Mouse (Mus musculus) erythroblast, embryonic 14.5 days (primary cell): Measurements from ENCODE around the gene Umad1. TPM values are rescaled to one million over a fixed set of nuclear protein-coding genes. Genes with fewer than 3 reads are reported as not detected.
"Not testable (repeated sequence)": the region's sequence is repeated elsewhere in the genome, so short reads cannot be mapped to it uniquely, and the experiment has no call there.

Experiments used
- H3K27me3 ChIP-seq: 2 replicates; pipeline ENCODE4 v1.6.1; 2012; ENCODE audit warnings: inconsistent platforms; ENCODE audit not compliant: control insufficient read depth
- H3K36me3 ChIP-seq: 2 replicates; pipeline ENCODE4 v1.6.1; 2012; ENCODE audit warnings: mild to moderate bottlenecking, inconsistent platforms; ENCODE audit not compliant: control insufficient read depth
- H3K4me1 ChIP-seq: 2 replicates; pipeline ENCODE4 v1.6.1; 2012; ENCODE audit warnings: inconsistent platforms; ENCODE audit not compliant: control insufficient read depth
- H3K4me3 ChIP-seq: replicated peaks from 2 replicates; pipeline ENCODE3; 2012; ENCODE audit warnings: moderate library complexity, mild to moderate bottlenecking, inconsistent platforms
- H3K9me3 ChIP-seq: 2 replicates; pipeline ENCODE4 v1.6.1; 2012; ENCODE audit warnings: low read length, inconsistent platforms, mixed read lengths; ENCODE audit not compliant: control insufficient read depth
- GATA1 ChIP-seq: IDR thresholded peaks from 2 replicates; pipeline ENCODE4 v1.6.1; 2012; ENCODE audit warnings: low read length, inconsistent platforms, mixed read lengths
- TAL1 ChIP-seq: IDR thresholded peaks from 3 replicates; pipeline ENCODE4 v1.6.1; 2012; ENCODE audit warnings: low read length, inconsistent platforms, mixed read lengths
- polyA plus RNA-seq: library from polyadenylated mRNA; stranded (reverse); fragments of >175 nt; gene quantifications from 2 replicates; pipeline ENCODE4 v1.2.3, GENCODE M21; 2012

The Umad1 gene
- polyA plus RNA-seq, 1 experiment, result 0.62 TPM

DNA sequence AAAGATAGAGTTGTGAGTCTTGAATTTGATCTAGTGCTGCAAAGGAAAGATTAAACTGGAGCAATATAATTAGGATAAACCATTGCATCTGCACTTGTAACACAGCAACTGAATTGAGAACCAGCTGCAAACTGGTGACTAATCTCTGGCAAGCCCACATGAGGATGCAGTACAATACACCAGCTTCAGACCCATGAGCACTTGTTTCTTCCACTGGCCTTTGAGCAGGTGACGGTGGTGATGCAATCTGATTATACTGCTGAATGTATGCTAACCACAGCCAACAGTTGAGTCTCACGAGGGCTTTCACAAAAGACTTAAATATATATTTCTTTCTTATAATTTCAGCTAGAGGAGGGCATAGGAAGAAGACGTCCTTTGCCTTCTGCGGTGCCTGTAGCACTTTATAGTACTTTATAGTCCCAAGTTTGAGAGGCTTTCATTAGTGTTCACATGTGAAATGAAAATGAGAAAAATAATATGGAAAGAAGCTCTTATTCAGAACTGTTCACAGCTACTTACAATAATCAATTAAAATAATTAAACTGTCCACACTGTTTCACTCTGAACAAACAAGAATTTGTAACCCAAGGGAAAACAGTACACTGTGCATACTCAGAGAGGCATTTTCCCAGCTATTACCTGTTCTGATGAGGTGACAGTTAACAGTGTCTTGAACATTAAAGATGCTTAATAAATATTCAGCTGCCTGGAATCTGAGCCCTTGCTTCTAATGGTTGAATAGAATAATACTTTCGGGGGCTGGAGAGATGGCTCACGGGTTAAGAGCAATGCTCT is 40.2 kb downstream of the Umad1 start:
- Histone ChIP-seq H3K9me3 (0 out of 2 replicates have a peak, but pooled peaks cover 3% of the 10 kb centered on the region), H3K4me3 (no peak overlapping the region), H3K36me3 (peaks cover 3% of the 10 kb centered on the region), H3K4me1 (peaks cover 3% of the 10 kb centered on the region), H3K27me3 (no peaks in the 10 kb centered on the region)
- TF ChIP-seq TAL1, result no peak
- no peak for TF ChIP-seq GATA1

DNA sequence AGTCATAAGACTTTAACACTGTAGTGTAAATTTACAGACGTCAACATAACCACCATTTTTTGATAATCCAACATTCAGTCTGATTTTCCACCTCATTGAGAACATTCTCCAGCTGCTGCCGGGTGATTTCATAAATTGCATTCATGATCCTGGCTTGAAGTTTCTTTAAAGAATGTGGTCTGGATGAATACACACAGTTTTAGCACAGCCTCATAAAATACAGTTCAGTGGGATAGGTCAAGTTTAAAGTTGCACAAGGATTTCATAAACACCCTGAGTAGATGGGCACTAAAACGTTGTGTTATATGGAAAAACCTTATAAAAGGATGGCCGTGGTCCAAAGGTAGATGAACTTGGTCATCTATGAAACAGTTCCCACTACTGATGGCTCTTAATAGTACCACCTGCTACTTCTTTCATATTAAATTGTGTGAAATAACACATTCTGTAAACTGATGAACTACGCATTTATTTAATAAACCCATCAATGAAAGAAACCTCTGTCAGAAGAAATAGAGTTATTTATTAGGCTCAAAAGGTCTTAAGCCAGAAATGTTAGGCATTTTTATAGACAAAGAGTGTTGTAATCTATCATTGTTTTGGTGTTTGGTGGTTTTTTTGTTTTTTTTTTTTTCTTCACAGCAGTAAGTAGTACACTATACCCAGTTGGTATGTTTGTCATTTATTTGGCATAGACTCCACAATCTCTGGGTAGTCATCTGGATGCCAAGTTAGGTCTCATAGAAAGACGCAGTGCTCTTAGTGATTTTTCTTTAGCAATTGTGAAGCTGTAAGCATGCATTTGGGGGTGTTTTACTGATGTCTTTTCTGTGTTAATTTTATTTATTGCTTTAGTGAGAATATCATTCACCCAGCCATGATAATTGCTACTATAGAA is 49.0 kb downstream of the Umad1 start:
- Histone ChIP-seq H3K36me3 (no peaks in the 10 kb centered on the region; the same call in 1 of the 2 replicates), H3K27me3 (no peaks in the 10 kb centered on the region), H3K4me1 (peaks cover 4% of the 10 kb centered on the region), H3K9me3 (no peaks in the 10 kb centered on the region), H3K4me3 (no peak overlapping the region)
- TF ChIP-seq TAL1 (no peak), GATA1 (no peak)

DNA sequence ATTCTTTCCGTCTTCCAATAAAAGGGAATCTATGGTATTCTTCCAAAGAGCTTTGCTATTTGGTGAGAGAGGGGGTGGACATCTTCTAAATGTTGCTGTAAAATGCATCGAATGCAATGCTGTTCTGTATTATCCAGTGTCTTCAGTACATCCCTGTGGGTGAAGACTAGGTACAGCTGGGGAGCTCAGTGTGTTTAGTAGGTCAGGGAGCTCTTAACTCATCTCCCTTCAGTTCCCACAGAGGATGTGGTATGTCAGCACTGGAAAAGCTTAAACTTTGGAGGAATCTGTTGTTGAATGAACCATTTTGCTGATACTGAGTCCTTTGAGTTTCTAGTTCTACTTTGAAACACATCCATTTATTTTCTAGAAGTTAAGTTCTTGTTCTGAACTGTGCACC is 53.5 kb downstream of the Umad1 start:
- no peaks in the 10 kb centered on the region for H3K27me3 ChIP-seq
- no peak overlapping the region for H3K4me3 ChIP-seq
- TF ChIP-seq GATA1 (no peak), TAL1 (no peak)
- no peaks in the 10 kb centered on the region; the same call in 1 of the 2 replicates for H3K36me3 ChIP-seq
- no peaks in the 10 kb centered on the region for H3K9me3 ChIP-seq
- peaks cover 32% of the 10 kb centered on the region for H3K4me1 ChIP-seq

DNA sequence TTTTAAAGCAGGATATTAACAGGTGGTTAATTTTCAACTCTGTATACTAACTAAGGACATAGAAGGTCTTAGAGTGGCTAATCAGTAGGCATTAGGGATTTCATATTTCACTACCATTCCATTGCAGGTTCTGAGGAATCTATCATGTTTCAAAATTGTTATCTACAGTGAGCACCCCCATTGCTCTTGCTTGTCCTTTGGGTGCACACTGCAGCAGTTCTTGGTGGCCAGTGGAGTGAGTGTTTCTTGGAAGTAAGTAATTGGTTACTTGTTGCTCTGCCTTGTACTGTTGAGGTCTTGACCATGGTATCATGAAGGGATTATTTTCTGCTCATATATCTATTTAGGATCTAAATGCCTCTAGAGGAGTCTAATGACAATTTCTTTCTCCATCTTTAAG is 57.1 kb downstream of the Umad1 start:
- Histone ChIP-seq H3K36me3 (peaks cover 2% of the 10 kb centered on the region), H3K4me1 (peaks cover 43% of the 10 kb centered on the region), H3K27me3 (no peaks in the 10 kb centered on the region), H3K4me3 (no peak overlapping the region), H3K9me3 (no peaks in the 10 kb centered on the region)
- TF ChIP-seq TAL1, result peak; percentile 18; the same call in 1 of the 3 replicates
- no peak for TF ChIP-seq GATA1

DNA sequence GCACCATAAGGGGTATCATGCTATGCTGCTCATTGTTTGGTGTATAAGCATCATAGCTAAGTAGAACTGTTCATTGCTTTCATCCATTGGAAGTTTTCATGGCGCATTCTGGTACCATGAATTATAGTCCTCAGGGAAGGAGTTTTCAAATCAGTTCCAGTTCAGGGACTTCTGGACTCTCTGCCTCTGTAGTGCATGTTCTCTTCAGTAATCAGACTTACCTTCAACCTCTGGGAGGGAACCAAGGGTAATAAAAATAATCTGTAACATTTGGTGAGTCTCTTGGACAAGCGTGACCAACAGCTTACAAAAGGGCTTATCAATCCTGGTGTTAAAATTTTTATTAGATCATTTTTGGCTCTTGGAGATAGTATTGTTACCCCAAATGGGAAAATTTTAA is 60.5 kb downstream of the Umad1 start:
- H3K9me3 ChIP-seq, result no peaks in the 10 kb centered on the region
- H3K4me3 ChIP-seq, result no peak overlapping the region
- H3K4me1 ChIP-seq, result peaks cover 38% of the 10 kb centered on the region
- peaks cover 2% of the 10 kb centered on the region; the same call in 1 of the 2 replicates for H3K36me3 ChIP-seq
- no peak for TF ChIP-seq GATA1
- no peak for TF ChIP-seq TAL1
- no peaks in the 10 kb centered on the region for H3K27me3 ChIP-seq

DNA sequence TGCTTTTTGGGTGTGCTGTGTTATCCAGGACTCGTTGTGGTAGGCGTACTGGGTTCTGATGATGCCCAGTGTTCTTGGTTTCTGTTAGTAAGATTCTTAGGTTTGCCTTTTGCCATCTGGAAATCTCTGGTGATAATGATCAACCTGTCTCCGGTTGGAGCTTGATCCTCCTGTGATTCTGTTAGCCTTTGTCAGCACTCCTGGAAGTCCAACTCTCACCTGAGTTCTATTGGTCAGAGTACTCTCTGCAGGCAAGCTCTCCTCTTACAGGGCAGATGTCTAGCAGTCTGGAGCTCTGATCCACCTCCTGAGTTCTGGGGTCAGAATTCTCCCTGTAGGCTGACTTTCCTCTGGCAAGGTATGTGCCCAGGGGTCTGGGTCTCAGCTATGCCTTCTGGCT is 72.4 kb downstream of the Umad1 start:
- not testable (repeated sequence) for H3K4me3 ChIP-seq, H3K4me1 ChIP-seq, H3K27me3 ChIP-seq, H3K9me3 ChIP-seq, H3K36me3 ChIP-seq

DNA sequence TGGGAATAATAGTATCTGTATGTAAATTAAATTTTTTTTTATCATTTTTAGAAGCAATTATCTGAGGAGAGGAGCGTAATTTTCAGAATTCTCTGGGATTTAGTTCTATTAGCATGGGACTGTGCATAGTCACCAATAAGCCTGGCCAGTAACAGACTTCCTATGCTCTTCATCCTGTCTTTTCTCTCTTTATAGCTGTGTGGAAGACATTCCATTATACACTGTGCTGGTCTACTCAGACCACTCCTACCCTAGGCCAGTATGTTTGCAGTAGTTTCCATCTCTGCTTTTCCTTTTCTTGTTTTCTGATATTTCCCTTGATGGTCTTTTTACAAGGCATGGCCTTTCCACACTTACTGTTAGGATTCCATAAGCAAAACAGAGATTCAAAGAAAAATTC is 74.3 kb downstream of the Umad1 start:
- H3K27me3 ChIP-seq, result no peaks in the 10 kb centered on the region
- no peak overlapping the region for H3K4me3 ChIP-seq
- peaks cover 4% of the 10 kb centered on the region for H3K4me1 ChIP-seq
- no peaks in the 10 kb centered on the region for H3K9me3 ChIP-seq
- TF ChIP-seq GATA1 (no peak), TAL1 (no peak)
- H3K36me3 ChIP-seq, result no peaks in the 10 kb centered on the region; the same call in 1 of the 2 replicates

DNA sequence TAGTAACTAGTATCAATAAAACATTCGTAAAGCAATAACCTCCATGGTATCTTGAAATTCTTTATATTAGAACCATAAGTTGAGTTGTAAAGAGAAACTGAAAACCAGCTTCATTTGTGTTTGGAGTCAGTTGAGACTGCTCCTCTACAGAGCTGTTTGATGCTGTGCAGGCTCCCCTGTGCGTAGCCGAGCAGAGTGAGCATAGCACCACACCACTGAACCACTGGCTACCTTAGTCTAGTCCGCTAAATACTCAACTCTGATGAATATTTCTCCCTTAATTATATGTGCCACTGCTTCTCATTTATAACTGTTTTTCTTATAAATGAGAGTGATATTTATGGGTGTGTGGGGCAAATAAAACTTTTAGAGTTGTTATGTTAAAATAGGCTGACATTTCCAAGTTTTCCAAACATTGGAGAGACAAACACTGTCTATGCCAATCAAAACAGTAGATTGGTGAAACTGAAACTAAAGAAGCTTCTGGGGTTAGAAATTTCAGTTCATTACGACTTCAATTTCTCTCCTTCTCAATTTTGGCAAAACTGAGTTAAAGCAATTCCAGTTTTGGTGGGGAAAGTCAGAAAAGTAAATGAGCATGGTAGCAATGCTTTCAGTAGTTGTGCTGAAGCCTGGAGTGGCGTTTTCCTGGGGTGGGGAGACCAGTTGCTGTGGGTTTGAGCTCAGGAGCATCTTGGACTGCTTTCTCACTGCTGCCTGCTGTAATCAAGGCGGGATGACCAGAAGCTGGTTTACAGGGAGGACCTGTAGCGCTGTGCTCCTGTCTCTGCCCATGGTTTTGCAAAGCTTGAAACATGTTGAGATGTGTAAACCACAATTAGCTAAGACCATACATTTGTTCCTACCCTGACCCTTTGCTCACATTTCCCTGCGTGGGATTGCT is 77.7 kb downstream of the Umad1 start:
- Histone ChIP-seq H3K27me3 (no peaks in the 10 kb centered on the region), H3K36me3 (no peaks in the 10 kb centered on the region; the same call in 1 of the 2 replicates), H3K4me3 (no peak overlapping the region), H3K9me3 (no peaks in the 10 kb centered on the region), H3K4me1 (peaks cover 10% of the 10 kb centered on the region)
- TF ChIP-seq TAL1 (no peak), GATA1 (no peak)
